Mouse (Mus musculus) lung, embryonic 16.5 days (tissue): ENCODE measurements at regions not wholly inside any gene's neighbourhood (a gene's known extent, or its start where the extent isn't known, plus 50 kb on each side); places are given as distances from the start of the nearest gene placed in this dataset.

Source experiments
- ATAC-seq: fragments of 200-750 bp; cut with Nextera tagmentation; 2 replicates; pipeline ENCODE4 v1.8.0; 2017; ENCODE audit warnings: low read depth, mild to moderate bottlenecking, moderate library complexity
- H3K27ac ChIP-seq: fragments of 300-500 bp; sonication (generic); 2 replicates; pipeline ENCODE4 v1.5.1; 2014; ENCODE audit warnings: mild to moderate bottlenecking, control low read depth, low read length
- H3K27me3 ChIP-seq: fragments of 300-500 bp; sonication (generic); 2 replicates; pipeline ENCODE4 v1.6.1; 2014; ENCODE audit warnings: low read depth, low read length, mixed read lengths; ENCODE audit not compliant: control insufficient read depth, insufficient read depth
- H3K36me3 ChIP-seq: fragments of 300-500 bp; sonication (generic); 2 replicates; pipeline ENCODE4 v1.6.1; 2014; ENCODE audit warnings: low read length; ENCODE audit not compliant: control insufficient read depth, insufficient read depth
- H3K4me1 ChIP-seq: fragments of 300-500 bp; sonication (generic); replicated peaks from 2 replicates; pipeline ENCODE4 v1.6.1; 2014; ENCODE audit warnings: low read length, mixed read lengths; ENCODE audit not compliant: control insufficient read depth, insufficient read depth
- H3K4me2 ChIP-seq: fragments of 300-500 bp; sonication (generic); 2 replicates; pipeline ENCODE4 v1.6.1; 2014; ENCODE audit warnings: low read depth, low read length, control low read depth
- H3K4me3 ChIP-seq: fragments of 300-500 bp; sonication (generic); 2 replicates; pipeline ENCODE4 v1.5.1; 2014; ENCODE audit warnings: mild to moderate bottlenecking, low read length, control low read depth
- H3K9ac ChIP-seq: fragments of 300-500 bp; sonication (generic); 2 replicates; pipeline ENCODE4 v1.6.1; 2014; ENCODE audit warnings: low read length, control low read depth
- H3K9me3 ChIP-seq: fragments of 300-500 bp; sonication (generic); 2 replicates; pipeline ENCODE4 v1.6.1; 2016; ENCODE audit warnings: low read length; ENCODE audit not compliant: control insufficient read depth
- WGBS: fragments of 180-500 bp; shearing (Covaris S2); extraction: QIAGEN DNeasy Blood & Tissue Kit; methylation state at CpG from one replicate; pipeline ENCODE4 v1.1.7; 2014; 5-methylcytosine and 5-hydroxymethylcytosine counted together

DNA sequence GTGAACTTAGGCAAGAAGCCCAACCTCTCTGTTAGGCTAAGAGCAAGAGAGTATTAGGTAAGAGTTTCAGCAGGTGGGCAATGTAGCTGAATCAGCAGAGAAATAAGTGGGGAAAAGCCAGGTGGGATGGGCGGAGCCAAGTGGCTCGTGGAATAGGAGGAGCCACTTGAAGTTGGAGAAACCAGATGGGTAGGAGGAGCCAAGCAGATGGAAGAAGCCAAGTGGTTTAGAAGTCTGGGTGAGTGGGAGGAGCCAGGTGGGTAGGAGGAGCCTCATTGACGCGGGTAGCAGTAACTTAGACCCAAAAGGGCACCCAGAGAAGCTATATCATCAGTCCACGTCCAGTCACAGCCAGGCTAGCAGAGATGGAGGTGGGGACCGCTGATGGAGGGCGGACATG is 160.1 kb downstream of the Ptpru start:
- Histone ChIP-seq H3K4me1 (no peaks in the 10 kb centered on the region), H3K9ac (no peak overlapping the region), H3K4me3 (no peak overlapping the region), H3K4me2 (no peak overlapping the region), H3K9me3 (no peaks in the 10 kb centered on the region), H3K27ac (no peak overlapping the region), H3K27me3 (no peaks in the 10 kb centered on the region), H3K36me3 (no peaks in the 10 kb centered on the region)
- no peak for ATAC-seq
- 71% methylated on average over 7 of the region's 7 CpGs for WGBS

DNA sequence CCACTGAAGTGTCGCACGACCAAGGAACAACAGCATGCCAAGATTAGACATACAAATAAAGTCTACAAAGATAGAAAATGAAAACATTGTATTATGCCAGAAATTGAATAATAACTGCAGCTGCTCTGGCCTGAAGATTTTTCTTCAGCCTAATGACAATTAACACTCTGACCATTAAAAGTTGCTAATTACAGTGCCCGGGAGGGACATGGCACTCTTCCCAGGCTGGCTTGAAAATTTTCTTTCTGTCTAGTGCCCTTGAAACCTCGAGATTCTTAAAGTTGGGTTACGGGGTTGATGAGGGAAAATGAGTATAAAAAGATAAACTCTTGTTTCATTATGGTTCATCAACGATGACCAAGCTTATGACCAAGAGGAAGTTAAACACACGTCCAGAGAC is 154.9 kb downstream of the Ptpru start:
- Histone ChIP-seq H3K27me3 (no peaks in the 10 kb centered on the region), H3K9me3 (no peaks in the 10 kb centered on the region), H3K36me3 (no peaks in the 10 kb centered on the region), H3K27ac (no peak overlapping the region), H3K9ac (no peak overlapping the region), H3K4me2 (no peak overlapping the region), H3K4me3 (no peak overlapping the region), H3K4me1 (no peaks in the 10 kb centered on the region)
- no peak for ATAC-seq
- WGBS, result 58% methylated on average over 7 of the region's 7 CpGs

DNA sequence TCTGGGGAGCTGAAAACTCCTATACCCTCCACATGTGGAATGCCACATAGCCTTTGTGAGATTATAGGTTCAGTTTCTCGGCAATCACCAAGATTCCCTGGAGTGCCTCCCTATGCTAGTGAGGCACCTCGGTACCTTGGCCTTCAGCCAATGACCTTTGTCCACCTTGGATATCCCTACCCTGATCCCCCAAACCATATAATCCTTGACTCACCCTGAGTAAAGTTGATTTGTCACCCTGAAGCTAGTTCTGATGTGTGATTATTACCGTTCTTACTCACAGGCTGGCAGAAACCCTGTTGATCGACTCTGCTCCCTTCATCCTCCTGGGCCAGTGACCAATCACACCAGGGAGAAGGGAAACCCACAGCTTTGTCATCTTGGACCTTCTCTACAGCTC is 152.5 kb downstream of the Ptpru start:
- no peak overlapping the region for H3K4me2 ChIP-seq
- WGBS, result 87% methylated on average over 4 of the region's 4 CpGs
- ATAC-seq, result no peak

DNA sequence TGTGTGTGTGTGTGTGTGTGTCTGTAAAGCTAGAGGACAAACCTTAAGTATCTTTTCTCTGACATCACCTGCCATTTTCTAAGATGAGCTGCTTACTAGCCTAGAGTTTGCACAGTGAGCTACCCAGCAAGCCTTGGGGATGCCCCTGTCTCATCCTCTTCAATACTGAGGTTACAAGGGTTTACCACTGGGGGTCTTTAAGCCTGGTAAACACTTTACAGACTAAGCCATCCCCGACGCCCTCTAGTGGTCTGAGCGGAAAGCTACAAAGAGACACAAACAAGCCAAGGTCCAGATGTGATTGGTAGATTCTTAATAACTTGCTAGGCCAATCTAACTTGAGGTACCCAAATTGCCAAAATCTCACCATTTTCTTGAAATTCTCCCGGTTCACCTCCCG is 143.9 kb downstream of the Ptpru start:
- no peak for ATAC-seq
- Histone ChIP-seq H3K27ac (no peak overlapping the region), H3K4me3 (no peak overlapping the region), H3K36me3 (no peaks in the 10 kb centered on the region), H3K9ac (no peak overlapping the region), H3K9me3 (no peaks in the 10 kb centered on the region), H3K4me1 (no peaks in the 10 kb centered on the region), H3K4me2 (no peak overlapping the region), H3K27me3 (no peaks in the 10 kb centered on the region)
- 10% methylated on average over 5 of the region's 5 CpGs for WGBS

More for the DNA sequence above, 152.5 kb downstream of the Ptpru start:
- Histone ChIP-seq H3K4me3 (no peak overlapping the region), H3K36me3 (no peaks in the 10 kb centered on the region), H3K4me1 (no peaks in the 10 kb centered on the region), H3K27me3 (no peaks in the 10 kb centered on the region), H3K9ac (no peak overlapping the region), H3K27ac (no peak overlapping the region), H3K9me3 (no peaks in the 10 kb centered on the region)

DNA sequence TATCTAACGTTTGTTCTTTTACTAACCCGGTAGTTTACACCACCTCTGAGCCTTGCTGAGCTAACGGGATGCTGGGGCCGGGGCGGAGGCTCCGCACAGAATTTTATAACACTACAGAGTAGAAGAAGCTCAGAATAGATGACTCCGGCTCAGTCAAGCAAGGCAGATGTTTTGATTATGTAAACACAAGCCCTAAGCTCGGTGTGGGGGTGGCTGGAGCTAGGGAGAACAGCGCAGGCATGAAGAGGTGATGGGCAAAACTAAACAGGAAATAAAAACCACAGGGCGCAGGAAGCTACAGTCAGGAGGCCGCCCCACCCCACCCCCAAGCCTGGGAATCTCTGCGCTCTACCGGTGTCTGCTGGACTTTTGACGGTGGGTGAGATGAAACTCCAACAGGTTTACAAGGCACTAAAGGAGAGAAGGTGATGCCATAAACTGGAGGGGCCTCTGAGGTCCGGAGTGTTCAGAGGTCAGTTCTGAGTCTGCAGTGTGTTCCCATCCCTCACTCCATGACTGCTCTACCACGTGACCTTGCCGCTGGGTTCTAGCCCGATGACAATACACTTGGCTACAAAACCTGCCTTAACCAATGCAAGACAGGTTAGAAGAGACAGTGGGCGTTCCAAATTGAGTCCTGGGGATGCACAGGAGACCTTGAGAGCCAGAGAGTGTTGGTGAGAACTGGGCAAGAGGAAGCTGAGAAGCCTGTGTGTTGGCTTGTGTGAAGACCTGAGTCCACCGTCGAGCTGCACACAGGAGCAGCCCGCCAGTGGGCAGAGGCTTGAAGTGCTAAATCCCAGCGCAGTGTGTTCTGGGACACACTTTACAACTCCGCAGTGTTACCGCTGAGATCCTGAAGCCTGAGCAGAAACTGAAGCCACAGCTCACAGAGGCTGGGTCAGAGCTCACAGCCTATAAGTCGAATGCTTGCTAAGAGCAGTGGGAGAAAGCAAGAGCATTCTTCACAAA is 141.9 kb downstream of the Ptpru start:
- Histone ChIP-seq H3K9ac (no peak overlapping the region), H3K4me3 (no peak overlapping the region), H3K9me3 (no peaks in the 10 kb centered on the region), H3K4me1 (no peaks in the 10 kb centered on the region), H3K4me2 (no peak overlapping the region), H3K27ac (no peak overlapping the region), H3K36me3 (no peaks in the 10 kb centered on the region), H3K27me3 (no peaks in the 10 kb centered on the region)
- WGBS, result 43% methylated on average over 26 of the region's 26 CpGs
- peak; percentile 28; the same call in 1 of the 2 replicates for ATAC-seq
